Mouse (Mus musculus): ENCODE measurements around the gene Arf6.

DNA sequence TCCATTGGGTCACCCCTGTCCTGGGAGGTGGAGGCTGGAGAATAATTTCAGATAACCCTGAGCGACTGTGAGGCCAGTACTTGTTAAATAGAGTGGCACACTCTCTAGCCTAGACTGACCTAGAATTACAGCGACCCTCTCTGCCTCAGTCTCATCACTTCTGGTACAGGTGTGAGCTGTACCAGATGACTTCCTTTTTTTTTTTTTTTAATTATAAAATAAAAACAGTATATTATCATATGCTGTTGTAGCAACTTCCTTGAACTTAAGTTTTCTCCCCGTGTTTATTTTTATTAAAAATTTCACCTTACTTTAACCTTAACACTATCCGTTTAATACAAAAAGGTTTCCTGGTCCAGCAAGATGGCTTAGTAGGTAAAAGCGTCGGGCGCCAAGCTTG is 1.0 kb upstream of the Arf6 start:
- no peak for TF ChIP-seq POLR2A (IDR thresholded peaks at IDR 0.05; ENCODE audit: low read depth, low read length)
- no peak for TF ChIP-seq CTCF (IDR thresholded peaks at IDR 0.05; ENCODE audit: extremely low read depth, insufficient read length, insufficient replicate concordance, low read depth, low read length)
